Mouse (Mus musculus): ENCODE measurements around the gene Psen2. TPM values are rescaled to one million over a fixed set of nuclear protein-coding genes. Genes with fewer than 3 reads are reported as not detected.

The Psen2 gene
- polyA plus RNA-seq, 1 experiment from 2014 or later: 7.9 TPM

DNA sequence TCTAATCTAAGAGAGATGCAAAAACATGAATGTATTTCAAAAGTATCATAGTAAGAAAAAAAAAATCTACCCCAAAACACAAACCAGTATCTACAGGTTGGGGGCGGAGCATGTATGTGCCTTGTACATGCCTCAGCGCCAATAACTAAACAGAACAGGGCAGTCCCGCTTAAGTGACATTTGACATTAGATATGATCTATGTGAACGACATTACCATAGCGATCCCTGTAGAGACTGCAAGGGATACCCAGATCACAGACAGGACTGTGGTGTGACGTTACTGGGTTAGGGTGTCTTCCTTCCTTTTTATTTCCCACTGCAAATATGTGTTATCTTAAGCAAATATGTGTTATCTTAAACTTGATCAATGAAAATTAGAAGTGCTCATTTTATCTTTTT is 1.2 kb upstream of the Psen2 start:
- Histone ChIP-seq H3K9ac (no peak overlapping the region), H3K27me3 (ENCODE audit: insufficient read depth, low read length) (no peaks in the 10 kb centered on the region), H3K4me3 (ENCODE audit: low read depth, low read length) (no peak overlapping the region), H3K27ac (ENCODE audit: low read depth) (no peak overlapping the region), H3K4me1 (ENCODE audit: insufficient read depth) (peaks cover 7% of the 10 kb centered on the region; the same call in 1 of the 2 replicates), H3K36me3 (ENCODE audit: insufficient read depth) (no peaks in the 10 kb centered on the region), H3K4me2 (no peak overlapping the region), H3K9me3 (ENCODE audit: low read depth, low read length) (no peaks in the 10 kb centered on the region)
- DNase-seq: no peak
- no peak for ATAC-seq (ENCODE audit: insufficient read depth)
- WGBS: 60% methylated on average over 6 of the region's 6 CpGs
- no peak for TF ChIP-seq CTCF (IDR thresholded peaks at IDR 0.05; ENCODE audit: low read depth)

DNA sequence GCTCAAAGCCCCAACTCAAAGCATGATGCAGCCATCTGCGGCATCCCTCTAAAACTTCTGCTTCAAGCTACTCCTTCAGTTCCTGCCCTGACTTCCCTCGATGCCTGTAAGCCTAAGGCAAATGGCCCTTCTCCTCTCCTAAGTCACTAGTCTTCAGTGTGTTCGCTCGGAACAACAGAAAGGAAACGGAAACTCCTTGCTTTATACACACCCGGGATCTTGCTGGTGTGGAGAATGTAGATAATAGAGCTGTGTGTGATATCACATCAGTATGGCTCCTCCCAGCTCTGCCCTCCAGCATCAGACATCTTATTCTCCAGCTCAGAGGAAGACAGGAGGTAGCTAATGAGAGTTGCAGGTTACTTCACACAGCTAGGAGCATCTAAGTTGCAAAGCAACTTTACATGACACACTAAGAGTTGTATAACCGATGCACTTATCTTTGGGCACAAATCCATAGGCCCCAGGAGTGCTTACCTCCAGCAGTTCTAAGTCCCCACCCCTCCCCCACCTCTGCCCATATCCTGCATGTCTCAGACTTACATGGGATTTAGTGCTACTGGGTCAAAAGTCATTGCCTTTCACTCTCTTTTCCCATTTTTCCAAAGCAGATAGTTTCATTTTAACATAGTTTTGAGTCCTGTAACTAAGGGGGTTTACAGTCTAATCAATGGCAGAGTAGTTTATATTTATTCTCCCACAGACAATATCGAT is 1.2 kb downstream of the Psen2 start:
- no peak overlapping the region for H3K4me3 ChIP-seq (ENCODE audit: low read depth, low read length)
- no peak for TF ChIP-seq CTCF (IDR thresholded peaks at IDR 0.05; ENCODE audit: low read depth)
- no peaks in the 10 kb centered on the region for H3K27me3 ChIP-seq (ENCODE audit: insufficient read depth, low read length)
- H3K36me3 ChIP-seq (ENCODE audit: insufficient read depth): no peaks in the 10 kb centered on the region
- H3K27ac ChIP-seq (ENCODE audit: low read depth): no peak overlapping the region
- WGBS: 59% methylated on average over 8 of the region's 8 CpGs
- ATAC-seq (ENCODE audit: insufficient read depth): no peak
- DNase-seq: peak; percentile 10
- no peak overlapping the region for H3K4me2 ChIP-seq
- no peak overlapping the region for H3K9ac ChIP-seq
- H3K9me3 ChIP-seq (ENCODE audit: low read depth, low read length): no peaks in the 10 kb centered on the region
- H3K4me1 ChIP-seq (ENCODE audit: insufficient read depth): peaks cover 7% of the 10 kb centered on the region; the same call in 1 of the 2 replicates

DNA sequence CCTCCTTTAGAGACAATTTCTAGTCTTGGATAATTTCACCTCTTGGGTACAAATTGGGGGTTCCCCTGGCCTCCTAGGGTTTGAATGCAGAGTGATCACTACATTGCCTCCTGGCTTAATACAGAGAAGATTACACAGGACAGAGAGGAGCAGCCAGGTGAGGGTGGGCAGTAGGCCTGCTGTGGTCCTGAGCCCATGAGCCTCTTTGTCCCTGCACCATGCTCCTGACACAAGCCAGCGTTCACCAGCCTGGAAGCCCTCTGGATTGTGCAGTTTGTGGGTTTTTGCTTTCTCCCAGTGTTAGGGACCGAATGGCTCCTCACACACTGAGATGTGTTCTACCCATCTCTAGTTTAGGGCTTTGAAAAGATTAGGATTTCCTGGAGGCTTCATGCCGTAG is 1.8 kb downstream of the Psen2 start:
- Histone ChIP-seq H3K27ac (ENCODE audit: low read depth) (no peak overlapping the region), H3K9me3 (ENCODE audit: low read depth, low read length) (no peaks in the 10 kb centered on the region), H3K36me3 (ENCODE audit: insufficient read depth) (no peaks in the 10 kb centered on the region), H3K4me3 (ENCODE audit: low read depth, low read length) (no peak overlapping the region), H3K9ac (no peak overlapping the region), H3K27me3 (ENCODE audit: insufficient read depth, low read length) (no peaks in the 10 kb centered on the region), H3K4me2 (no peak overlapping the region), H3K4me1 (ENCODE audit: insufficient read depth) (peaks cover 7% of the 10 kb centered on the region; the same call in 1 of the 2 replicates)
- 86% methylated on average over 3 of the region's 3 CpGs for WGBS
- TF ChIP-seq CTCF (IDR thresholded peaks at IDR 0.05; ENCODE audit: low read depth): no peak
- no peak for DNase-seq
- ATAC-seq (ENCODE audit: insufficient read depth): no peak

DNA sequence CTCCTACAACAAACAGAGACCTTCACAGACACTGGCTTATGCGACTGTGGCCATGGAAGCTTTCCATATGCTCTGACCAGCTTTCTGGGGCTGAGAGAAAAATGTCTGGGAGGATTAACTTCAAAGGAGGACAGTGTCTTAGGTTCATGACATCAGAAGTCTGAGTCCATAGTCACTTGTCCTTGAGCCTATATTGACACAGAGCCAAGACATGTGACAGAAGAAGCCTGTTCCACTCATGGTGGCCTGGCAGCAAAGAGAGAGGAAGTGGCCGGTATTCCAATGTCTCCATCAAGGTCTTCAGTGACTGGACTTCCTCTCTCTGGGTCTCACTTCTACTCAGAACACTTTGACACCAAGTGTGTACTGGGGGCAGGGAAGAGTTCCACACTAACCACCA is 2.4 kb downstream of the Psen2 start:
- Histone ChIP-seq H3K4me3 (ENCODE audit: low read depth, low read length) (no peak overlapping the region), H3K27me3 (ENCODE audit: insufficient read depth, low read length) (no peaks in the 10 kb centered on the region), H3K9me3 (ENCODE audit: low read depth, low read length) (no peaks in the 10 kb centered on the region), H3K27ac (ENCODE audit: low read depth) (no peak overlapping the region), H3K4me2 (no peak overlapping the region), H3K4me1 (ENCODE audit: insufficient read depth) (peaks cover 7% of the 10 kb centered on the region; the same call in 1 of the 2 replicates), H3K36me3 (ENCODE audit: insufficient read depth) (no peaks in the 10 kb centered on the region), H3K9ac (no peak overlapping the region)
- peak; percentile 69 for DNase-seq
- TF ChIP-seq CTCF (IDR thresholded peaks at IDR 0.05; ENCODE audit: low read depth): no peak
- 44% methylated on average over 2 of the region's 2 CpGs for WGBS
- peak; percentile 26; the same call in 1 of the 2 replicates for ATAC-seq (ENCODE audit: insufficient read depth)

DNA sequence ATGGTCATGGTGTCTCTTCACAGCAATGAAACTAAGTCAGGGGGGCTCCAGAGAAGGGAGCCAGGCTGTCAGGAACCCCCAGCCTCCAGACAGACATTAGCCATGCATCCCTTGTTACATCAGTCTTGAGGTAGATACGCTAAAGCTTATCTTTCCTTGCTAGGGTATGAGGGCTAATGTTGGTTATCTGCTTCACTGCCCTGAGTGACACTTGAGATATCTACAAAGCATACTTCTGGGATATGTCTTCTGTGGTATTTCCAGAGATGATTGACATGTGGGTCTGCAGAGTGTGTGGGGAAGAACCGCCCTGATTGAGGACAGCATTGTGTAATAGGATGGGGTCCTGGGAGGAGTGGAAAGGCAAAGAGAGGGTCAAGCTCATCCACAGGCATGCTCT is 3.5 kb downstream of the Psen2 start:
- Histone ChIP-seq H3K9me3 (ENCODE audit: low read depth, low read length) (no peaks in the 10 kb centered on the region), H3K9ac (no peak overlapping the region), H3K36me3 (ENCODE audit: insufficient read depth) (no peaks in the 10 kb centered on the region), H3K4me1 (ENCODE audit: insufficient read depth) (peaks cover 4% of the 10 kb centered on the region; the same call in 1 of the 2 replicates), H3K4me2 (no peak overlapping the region), H3K27ac (ENCODE audit: low read depth) (no peak overlapping the region), H3K4me3 (ENCODE audit: low read depth, low read length) (no peak overlapping the region), H3K27me3 (ENCODE audit: insufficient read depth, low read length) (no peaks in the 10 kb centered on the region)
- DNase-seq: no peak
- ATAC-seq (ENCODE audit: insufficient read depth): no peak
- WGBS: 72% methylated on average over 2 of the region's 2 CpGs
- TF ChIP-seq CTCF (IDR thresholded peaks at IDR 0.05; ENCODE audit: low read depth): no peak

DNA sequence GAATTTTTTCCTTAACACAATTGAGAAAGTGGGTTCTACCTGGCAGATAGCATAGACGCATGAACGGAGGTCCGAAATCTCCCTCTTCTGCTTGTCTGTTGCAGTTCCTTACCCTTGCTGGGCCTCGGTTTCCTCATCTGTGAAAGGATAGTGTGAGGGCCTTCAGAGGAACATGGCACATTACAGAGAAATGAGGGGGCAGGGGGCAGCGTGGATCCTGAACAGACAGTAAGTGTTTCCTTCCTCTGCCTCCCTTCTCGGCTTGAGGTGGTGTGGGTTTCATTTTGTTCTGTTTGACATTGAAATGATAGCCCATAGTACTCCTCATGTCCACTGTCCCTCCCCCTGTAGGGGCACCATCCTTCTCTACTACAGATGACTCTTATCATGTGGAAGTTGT is 5.8 kb downstream of the Psen2 start:
- Histone ChIP-seq H3K27ac (ENCODE audit: low read depth) (no peak overlapping the region), H3K27me3 (ENCODE audit: insufficient read depth, low read length) (peaks cover 3% of the 10 kb centered on the region; the same call in 1 of the 2 replicates), H3K36me3 (ENCODE audit: insufficient read depth) (no peaks in the 10 kb centered on the region), H3K4me2 (no peak overlapping the region), H3K4me1 (ENCODE audit: insufficient read depth) (peaks cover 4% of the 10 kb centered on the region; the same call in 1 of the 2 replicates), H3K4me3 (ENCODE audit: low read depth, low read length) (no peak overlapping the region), H3K9ac (no peak overlapping the region), H3K9me3 (ENCODE audit: low read depth, low read length) (no peaks in the 10 kb centered on the region)
- WGBS: 90% methylated on average over 6 of the region's 6 CpGs
- ATAC-seq (ENCODE audit: insufficient read depth) (no peak), DNase-seq (no peak)
- TF ChIP-seq CTCF (IDR thresholded peaks at IDR 0.05; ENCODE audit: low read depth): no peak

DNA sequence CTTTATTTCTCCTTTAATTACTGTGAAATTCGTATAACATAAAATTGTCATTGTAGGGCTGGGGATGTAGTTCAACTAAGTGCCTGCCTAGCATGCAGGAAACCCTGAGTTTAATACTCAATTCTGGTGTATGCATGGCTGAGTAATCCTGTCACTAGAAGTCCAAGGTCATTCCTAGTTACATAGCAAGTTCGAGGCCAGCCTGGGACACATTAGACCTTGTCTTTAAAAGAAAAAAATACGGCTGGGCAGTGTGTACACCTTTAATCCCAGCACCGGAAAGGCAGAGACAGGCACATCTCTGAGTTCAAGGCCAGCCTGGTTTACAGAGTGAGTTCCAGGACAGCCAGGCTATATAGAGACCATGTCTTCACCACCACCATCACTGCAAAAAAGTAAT is 6.4 kb downstream of the Psen2 start:
- Histone ChIP-seq H3K27ac (ENCODE audit: low read depth) (no peak overlapping the region), H3K4me2 (peak overlapping the region; percentile 99), H3K4me3 (ENCODE audit: low read depth, low read length) (peak overlapping the region; percentile 84), H3K9ac (peak overlapping the region; percentile 80), H3K36me3 (ENCODE audit: insufficient read depth) (no peaks in the 10 kb centered on the region), H3K27me3 (ENCODE audit: insufficient read depth, low read length) (peaks cover 3% of the 10 kb centered on the region; the same call in 1 of the 2 replicates), H3K4me1 (ENCODE audit: insufficient read depth) (peaks cover 4% of the 10 kb centered on the region; the same call in 1 of the 2 replicates), H3K9me3 (ENCODE audit: low read depth, low read length) (no peaks in the 10 kb centered on the region)
- DNase-seq: no peak
- TF ChIP-seq CTCF (IDR thresholded peaks at IDR 0.05; ENCODE audit: low read depth): no peak
- 52% methylated on average over 4 of the region's 4 CpGs for WGBS
- ATAC-seq (ENCODE audit: insufficient read depth): no peak

Data from lung, embryonic 14.5 days (tissue).